Mouse (Mus musculus): Measurements from ENCODE around the gene Pmm2.

GRCm38 (mm10) chr16:8679780-8680179 lies 42.3 kb downstream of the Pmm2 start:
- no peak for TF ChIP-seq CTCF (IDR thresholded peaks at IDR 0.05; ENCODE audit: insufficient read depth, low read length)
- no peak for TF ChIP-seq POLR2A (IDR thresholded peaks at IDR 0.05; ENCODE audit: borderline replicate concordance, extremely low read depth, low read depth, low read length)

Data from lung, adult 2 months (tissue).